Mouse (Mus musculus) erythroblast, embryonic 14.5 days (primary cell): ENCODE results near the gene Thra.

Experiments used
- GATA1 ChIP-seq: IDR thresholded peaks from 2 replicates; pipeline ENCODE4 v1.6.1; 2012; ENCODE audit warnings: low read length, inconsistent platforms, mixed read lengths
- TAL1 ChIP-seq: IDR thresholded peaks from 3 replicates; pipeline ENCODE4 v1.6.1; 2012; ENCODE audit warnings: low read length, inconsistent platforms, mixed read lengths

GRCm38 (mm10) chr11:98750351-98751201 lies 10.1 kb downstream of the Thra start:
- TF ChIP-seq GATA1 (no peak), TAL1 (no peak)
